Mouse (Mus musculus) lung, embryonic 16.5 days (tissue): ENCODE results near the gene Scgb2b15. TPM values are rescaled to one million over a fixed set of nuclear protein-coding genes. Genes with fewer than 3 reads are reported as not detected.
"Not testable (repeated sequence)": the region's sequence is repeated elsewhere in the genome, so short reads cannot be mapped to it uniquely, and the experiment has no call there.

Experiments
- ATAC-seq: fragments of 200-750 bp; cut with Nextera tagmentation; 2 replicates; pipeline ENCODE4 v1.8.0; 2017; ENCODE audit warnings: low read depth, mild to moderate bottlenecking, moderate library complexity
- H3K27ac ChIP-seq: fragments of 300-500 bp; sonication (generic); 2 replicates; pipeline ENCODE4 v1.5.1; 2014; ENCODE audit warnings: mild to moderate bottlenecking, control low read depth, low read length
- H3K27me3 ChIP-seq: fragments of 300-500 bp; sonication (generic); 2 replicates; pipeline ENCODE4 v1.6.1; 2014; ENCODE audit warnings: low read depth, low read length, mixed read lengths; ENCODE audit not compliant: control insufficient read depth, insufficient read depth
- H3K36me3 ChIP-seq: fragments of 300-500 bp; sonication (generic); 2 replicates; pipeline ENCODE4 v1.6.1; 2014; ENCODE audit warnings: low read length; ENCODE audit not compliant: control insufficient read depth, insufficient read depth
- H3K4me1 ChIP-seq: fragments of 300-500 bp; sonication (generic); replicated peaks from 2 replicates; pipeline ENCODE4 v1.6.1; 2014; ENCODE audit warnings: low read length, mixed read lengths; ENCODE audit not compliant: control insufficient read depth, insufficient read depth
- H3K4me2 ChIP-seq: fragments of 300-500 bp; sonication (generic); 2 replicates; pipeline ENCODE4 v1.6.1; 2014; ENCODE audit warnings: low read depth, low read length, control low read depth
- H3K4me3 ChIP-seq: fragments of 300-500 bp; sonication (generic); 2 replicates; pipeline ENCODE4 v1.5.1; 2014; ENCODE audit warnings: mild to moderate bottlenecking, low read length, control low read depth
- H3K9ac ChIP-seq: fragments of 300-500 bp; sonication (generic); 2 replicates; pipeline ENCODE4 v1.6.1; 2014; ENCODE audit warnings: low read length, control low read depth
- H3K9me3 ChIP-seq: fragments of 300-500 bp; sonication (generic); 2 replicates; pipeline ENCODE4 v1.6.1; 2016; ENCODE audit warnings: low read length; ENCODE audit not compliant: control insufficient read depth
- polyA plus RNA-seq: library from polyadenylated mRNA; unstranded; fragments of >200 nt; fragmentation: Nextera tagmentation; extraction: Ambion mirVana; gene quantifications from 2 replicates; pipeline ENCODE4 v1.2.1, GENCODE M21; 2015

The Scgb2b15 gene
- polyA plus RNA-seq = not detected in 2 replicates

GRCm38 (mm10) chr7:32829562-32829961 lies at the start of gene Scgb2b15:
Gene Scgb2b15, minus strand, starts transcription at chr7:32829662.
- not testable (repeated sequence) for H3K27me3 ChIP-seq, H3K4me1 ChIP-seq, H3K9me3 ChIP-seq, H3K4me2 ChIP-seq, ATAC-seq, H3K9ac ChIP-seq, H3K27ac ChIP-seq, H3K4me3 ChIP-seq, H3K36me3 ChIP-seq

GRCm38 (mm10) chr7:32836254-32836653 lies 6.8 kb upstream of the Scgb2b15 start, which contains the start of gene Scgb1b15:
Gene Scgb1b15, plus strand, starts transcription at chr7:32836554.
- not testable (repeated sequence) for H3K4me3 ChIP-seq, H3K27me3 ChIP-seq

More at GRCm38 (mm10) chr7:32836254-32836653, 6.8 kb upstream of the Scgb2b15 start, which contains the start of gene Scgb1b15:
- not testable (repeated sequence) for H3K36me3 ChIP-seq, H3K27ac ChIP-seq, H3K4me1 ChIP-seq, H3K9me3 ChIP-seq, ATAC-seq, H3K9ac ChIP-seq, H3K4me2 ChIP-seq

Other genes with a start within 250 kb of the Scgb2b15 start
- not detected in 2 replicates for gene Scgb1b15, start 6.9 kb upstream of the Scgb2b15 start, polyA plus RNA-seq
- not detected in 2 replicates for gene Scgb2b17, start 226.9 kb upstream of the Scgb2b15 start, polyA plus RNA-seq
- gene Scgb1b17, start 233.8 kb upstream of the Scgb2b15 start, polyA plus RNA-seq = not detected in 2 replicates